Mouse (Mus musculus) layer of hippocampus, adult 18-20 months (tissue): Measurements from ENCODE around the gene Cdhr4. TPM values are rescaled to one million over a fixed set of nuclear protein-coding genes. Genes with fewer than 3 reads are reported as not detected.
A peak's percentile ranks its signal among the peaks of the same experiment; 100 is the strongest.
"Not testable (repeated sequence)": the region's sequence is repeated elsewhere in the genome, so short reads cannot be mapped to it uniquely, and the experiment has no call there.

Experiments
- DNase-seq, 2 experiments: peaks; one replicate each; pipeline ENCODE4 v3.0.0; 2022; ENCODE audit warnings: low spot score in 2 of 2
- total RNA-seq, 2 experiments: library from RNA; stranded (reverse); gene quantifications; 2 replicates each; pipeline ENCODE4 v1.2.3; 2021

Cdhr4 gene
- total RNA-seq, 2 experiments from 2014 or later, result 4.4 to 6.9 TPM

DNA sequence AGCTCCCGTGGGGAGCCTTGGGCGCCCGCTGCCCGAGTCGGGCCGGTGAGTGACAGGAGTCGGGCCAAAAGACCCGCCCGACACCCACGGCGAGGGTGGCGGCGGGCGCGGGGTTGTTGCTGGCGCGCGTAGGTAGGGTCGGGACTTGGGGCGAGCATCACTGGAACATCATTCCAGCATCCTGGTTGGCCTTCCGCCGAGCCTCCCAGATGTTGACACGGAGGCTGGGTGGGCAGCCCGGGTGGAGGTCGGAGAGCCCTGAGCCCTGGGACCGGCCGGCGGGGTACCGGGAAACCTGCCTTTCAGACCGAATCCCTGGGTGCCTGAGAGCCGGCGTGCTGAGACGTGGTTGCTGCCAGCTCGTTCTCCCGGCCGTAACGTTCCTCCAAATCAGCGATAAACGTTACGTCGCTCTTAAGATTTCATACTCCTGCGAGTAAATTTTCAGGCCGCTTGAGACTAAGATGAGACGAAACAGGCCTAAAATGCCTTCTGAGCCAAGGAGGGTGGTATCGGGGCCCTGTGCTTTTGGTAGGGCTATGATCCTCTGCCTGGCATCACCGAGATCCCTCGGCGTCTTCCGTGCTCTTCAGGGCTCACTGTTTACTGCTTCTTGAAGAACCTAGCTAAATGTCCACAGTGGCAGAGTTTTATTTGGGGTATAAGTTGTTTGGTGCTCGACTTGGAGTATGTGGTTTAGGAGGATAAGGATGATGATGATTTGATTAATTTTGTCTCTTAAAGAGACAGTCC, 10.7 kb downstream of the Cdhr4 start:
- DNase-seq, result no peak

DNA sequence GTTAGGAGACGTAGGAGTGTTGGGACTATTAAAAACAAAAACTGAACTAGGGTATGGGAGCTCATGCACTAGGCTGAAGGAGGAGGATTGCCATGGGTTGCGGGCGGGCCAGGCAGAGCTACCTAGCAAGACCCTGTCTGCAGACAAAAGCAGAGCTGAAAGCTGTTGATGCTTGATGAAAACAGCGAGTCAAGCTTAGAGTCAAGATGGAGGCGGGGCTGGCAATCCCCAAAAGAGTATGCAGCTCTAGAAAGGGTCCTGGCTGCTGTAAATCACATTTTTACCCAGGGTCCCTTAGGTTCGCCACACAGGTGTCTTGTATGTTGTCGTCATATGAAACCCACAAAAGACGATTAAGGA, 11.2 kb downstream of the Cdhr4 start:
- peak in 1 of 2 experiments; percentile 25 for DNase-seq

DNA sequence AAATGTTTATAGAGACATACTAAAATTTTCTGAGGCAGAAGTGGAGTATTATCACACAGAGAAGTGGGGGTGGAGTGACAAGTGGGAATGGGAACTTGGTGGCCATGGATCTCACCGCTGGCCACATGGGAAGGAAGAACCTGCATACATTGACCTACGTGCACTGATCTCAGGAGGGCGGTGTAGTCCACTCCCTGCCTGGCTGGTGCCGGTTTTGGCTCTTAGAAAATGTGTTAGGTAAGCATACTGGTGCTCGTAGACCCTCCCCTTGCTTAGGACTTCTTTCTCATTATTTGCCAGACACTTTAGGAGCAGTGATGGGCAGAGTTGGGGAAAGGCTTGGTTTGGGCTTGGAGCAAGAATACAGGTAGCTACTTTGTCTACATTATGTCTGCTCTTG, 15.7 kb downstream of the Cdhr4 start:
- no peak for DNase-seq

DNA sequence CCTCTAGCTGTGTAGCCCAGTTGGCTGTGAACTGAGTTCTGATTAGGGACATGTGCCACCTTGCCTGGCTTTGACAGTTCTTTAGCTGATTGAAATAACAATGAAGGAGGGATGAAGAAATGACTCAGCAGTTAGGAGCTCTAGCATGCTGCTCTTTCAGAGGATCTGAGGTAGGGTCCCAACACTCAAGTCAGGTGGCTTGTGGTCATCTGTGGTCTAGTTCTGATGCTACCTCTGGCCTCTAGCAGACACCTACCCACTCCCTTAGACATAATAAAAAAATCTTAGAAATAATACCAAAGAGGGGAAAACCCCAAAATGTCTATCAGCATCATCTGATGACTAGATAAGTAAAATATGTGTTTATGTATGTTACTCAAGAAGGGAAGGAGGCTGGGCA, 18.1 kb downstream of the Cdhr4 start:
- no peak for DNase-seq

DNA sequence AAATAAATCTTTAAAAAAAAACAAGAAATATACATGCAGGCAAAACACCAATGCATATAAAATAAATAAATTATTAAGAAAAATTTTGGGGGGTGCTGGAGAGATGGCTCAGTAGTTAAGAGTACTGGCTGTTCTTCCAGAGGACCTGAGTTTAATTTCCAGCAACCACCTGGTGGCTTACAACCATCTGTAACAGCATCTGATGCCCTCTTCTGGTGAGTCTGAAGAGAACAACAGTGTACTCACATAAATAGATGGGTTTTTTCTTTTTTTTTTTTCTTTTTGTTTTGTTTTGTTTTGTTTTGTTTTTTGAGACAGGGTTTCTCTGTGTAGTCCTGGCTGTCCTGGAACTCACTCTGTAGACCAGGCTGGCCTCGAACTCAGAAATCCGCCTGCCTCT, 21.3 kb downstream of the Cdhr4 start:
- DNase-seq, result not testable (repeated sequence)

DNA sequence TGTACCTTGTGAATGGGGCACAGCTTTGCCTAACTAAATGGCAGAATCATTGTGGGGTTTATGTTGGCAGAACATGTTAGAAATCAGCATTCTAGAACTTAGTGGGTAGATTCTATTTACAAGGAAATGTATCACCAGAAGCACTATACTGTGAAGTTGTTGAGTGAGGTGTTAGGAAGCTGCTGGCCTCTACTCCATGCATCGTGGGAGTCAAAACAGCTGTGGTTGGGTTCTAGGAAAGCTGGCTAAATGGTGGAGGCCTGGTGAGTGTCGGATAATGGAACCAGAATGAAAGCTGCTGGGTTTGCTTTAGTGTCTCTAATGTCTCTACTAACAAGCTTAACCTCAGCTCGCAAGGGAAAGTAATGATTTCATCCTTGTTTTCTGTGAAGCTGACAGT, 24.8 kb downstream of the Cdhr4 start:
- DNase-seq, result no peak

DNA sequence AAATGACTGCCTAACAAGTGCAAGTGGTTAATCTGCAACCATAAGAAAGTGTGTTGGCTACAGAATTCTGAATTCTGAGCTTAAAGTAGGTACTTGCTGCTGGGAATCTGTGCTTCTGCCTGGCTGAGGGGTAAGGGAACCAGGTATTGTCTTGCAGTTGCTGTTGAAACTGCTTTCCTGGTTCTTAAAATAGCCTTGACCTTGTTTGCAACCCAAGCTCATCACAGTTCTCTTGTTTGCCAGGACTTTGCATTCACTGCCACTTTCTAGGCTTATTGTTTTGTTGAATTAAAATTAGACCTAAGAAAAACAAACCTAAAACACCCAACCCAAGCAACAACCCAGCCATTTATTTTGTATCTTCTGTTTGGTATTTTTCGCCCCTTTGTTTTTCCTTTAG, 28.4 kb downstream of the Cdhr4 start:
- no peak for DNase-seq

DNA sequence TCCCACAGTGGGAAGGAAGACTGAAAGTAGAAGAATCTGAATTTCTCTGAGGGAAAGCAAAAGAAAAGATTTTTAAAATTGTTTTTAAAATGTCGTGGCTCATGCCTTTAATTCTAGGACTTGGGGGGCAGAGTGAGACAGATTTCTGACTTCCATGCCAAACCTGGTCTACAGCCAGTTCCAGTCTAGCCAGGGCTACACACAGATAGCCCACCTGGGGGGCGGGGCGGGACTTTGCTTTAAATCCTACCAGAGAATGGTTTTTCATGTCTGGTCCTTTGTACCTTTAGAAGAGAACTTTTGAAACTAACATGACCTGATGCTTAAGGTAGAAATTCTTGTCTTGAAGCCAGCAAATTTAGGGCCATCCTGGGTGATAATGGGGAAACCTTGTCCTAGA, 30.9 kb downstream of the Cdhr4 start:
- no peak for DNase-seq

DNA sequence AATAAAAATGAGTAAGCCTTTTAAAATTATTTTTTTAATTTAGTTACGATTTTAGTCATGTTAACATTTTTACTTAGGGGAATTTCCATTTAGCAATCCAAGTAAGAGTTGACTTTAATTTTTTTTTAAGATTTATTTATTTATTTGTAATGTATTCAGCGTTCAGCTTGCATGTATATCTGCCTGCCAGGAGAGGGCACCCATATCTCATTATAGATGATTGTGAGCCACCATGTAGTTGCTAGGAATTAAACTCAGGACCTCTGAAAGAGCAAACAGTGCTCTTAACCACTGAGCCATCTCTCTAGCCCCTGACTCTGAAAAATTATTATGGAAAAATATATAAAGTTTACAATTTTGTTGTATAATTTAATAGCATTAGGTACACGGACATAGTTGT, 34.3 kb downstream of the Cdhr4 start:
- no peak for DNase-seq

DNA sequence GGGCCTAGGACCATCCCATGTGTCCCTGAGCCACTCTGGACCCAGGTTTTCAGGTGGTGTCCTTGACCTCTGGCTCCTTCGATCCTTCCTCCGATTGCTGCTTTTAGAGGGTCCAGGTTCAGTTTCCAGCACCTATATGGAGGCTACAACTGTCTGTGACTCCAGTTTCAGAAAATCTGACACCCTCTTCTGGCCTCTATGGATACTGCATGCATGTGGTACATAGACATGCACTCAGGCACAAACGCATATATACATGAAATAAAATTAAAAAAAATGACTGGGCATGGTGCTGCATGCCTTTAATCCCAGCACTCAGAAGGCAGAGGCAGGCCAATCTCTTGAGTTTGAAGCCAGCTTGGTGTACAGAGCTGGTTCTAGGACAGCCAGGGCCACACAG, 35.6 kb downstream of the Cdhr4 start:
- DNase-seq, result no peak

DNA sequence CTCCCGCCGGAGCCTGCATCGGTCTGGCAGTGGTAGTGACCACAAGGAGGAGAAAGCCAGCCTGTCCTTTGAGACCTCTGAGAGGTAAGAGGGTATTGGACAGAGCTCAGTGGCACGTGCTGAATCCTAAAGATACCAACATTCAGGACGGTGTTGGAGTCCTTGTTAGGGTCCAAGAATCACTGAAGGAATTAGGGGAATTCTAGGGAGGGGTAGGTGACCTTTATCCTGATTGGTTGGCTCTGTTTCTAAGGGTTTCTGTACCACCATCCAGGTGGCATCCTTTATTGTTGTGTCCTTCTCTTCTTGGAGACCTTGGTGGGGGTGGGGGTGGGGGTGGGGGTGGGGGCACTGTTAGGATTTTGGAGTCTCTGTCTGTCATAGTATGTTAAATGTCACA, 39.8 kb downstream of the Cdhr4 start:
- DNase-seq, result no peak

DNA sequence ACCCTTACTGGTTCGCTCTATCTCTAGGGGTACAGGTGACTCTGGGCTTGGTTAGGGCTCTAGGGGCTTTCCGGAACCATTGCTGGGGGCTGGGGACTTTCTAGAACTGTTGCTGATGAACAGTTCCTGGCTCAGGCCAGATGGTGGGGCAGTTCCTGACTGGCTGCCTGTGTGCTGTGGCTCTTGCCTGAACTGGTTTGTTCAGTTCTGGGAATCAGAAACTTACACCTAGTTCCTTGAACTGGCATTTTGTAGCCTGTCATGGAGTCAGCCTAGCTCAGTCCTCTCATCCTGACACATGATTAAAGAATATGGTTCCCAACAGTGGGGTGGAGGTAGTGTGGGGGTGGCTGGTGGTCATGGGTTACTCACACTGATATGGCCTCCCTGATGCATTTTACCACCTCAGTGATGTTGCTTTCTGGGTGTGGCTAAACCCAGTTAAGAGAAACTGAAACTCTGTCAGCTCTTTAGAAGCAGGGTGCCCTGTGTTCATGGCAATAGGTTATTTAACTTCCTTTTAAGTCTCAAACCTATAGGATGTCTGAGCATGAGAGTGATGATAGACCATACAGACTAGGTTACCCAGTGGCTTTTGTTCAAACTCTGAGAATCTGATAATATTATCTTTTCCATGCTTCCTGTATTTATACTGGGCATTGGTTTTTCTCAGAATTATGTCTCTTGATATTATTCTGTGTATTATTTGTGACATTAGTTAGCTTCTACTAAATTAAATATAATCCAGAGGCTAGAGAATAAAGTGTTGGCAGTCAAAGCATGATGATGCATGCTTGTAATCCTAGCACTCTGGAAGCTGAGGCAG, 43.2 kb downstream of the Cdhr4 start:
- DNase-seq, result no peak

DNA sequence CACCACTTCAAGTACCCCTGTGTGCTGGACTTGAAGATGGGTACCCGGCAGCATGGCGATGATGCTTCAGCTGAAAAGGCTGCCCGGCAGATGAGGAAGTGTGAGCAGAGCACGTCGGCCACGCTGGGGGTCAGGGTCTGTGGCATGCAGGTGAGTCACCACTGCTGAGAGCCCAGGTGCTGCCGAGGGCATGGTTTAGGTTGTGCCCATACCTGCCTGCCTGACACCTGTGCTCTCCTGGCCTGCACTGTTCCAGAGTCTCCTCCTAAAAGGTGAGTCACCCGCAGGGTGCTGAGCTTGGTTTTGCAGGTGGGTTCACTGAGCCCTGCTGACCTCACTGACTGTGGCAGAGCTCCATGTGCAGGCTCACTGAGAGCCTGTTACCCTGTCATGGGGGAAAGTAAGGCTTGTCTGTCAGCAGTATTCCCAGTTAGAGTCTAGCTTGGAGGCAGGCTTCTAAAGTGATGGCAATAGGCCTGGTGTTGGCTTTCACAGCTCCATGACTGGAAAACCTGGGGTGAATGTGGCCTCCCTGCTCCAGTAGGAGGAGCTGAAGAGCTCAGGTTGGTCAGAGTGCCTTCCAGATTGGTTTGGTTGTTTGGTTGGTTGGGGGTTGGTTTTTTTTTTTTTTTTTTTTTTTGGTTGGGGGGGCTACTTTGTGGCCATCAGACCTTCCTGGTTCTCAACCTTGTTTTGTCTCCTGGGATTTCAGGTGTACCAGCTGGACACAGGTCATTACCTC, 52.6 kb downstream of the Cdhr4 start:
- DNase-seq, result no peak

DNA sequence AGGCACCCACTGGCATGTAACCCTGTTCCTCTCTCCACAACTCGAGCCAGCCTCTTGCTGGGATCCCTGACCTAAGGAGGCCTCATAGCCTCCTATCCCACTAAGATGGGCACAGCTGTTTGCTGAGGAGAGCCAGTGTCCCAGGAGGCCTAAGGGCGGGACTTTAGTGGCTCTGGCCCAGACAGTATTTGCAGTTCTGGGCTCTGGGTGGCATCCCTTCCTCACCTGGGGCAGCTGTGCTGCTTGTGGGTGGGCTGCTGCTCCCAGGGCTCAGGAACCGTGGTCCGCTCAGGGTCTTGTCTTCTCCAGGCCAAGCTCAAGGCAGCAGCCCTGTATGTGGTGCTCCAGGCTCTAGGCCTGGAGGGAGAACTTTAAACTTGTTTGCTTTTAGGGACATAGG, 54.3 kb downstream of the Cdhr4 start:
- DNase-seq, result no peak

DNA sequence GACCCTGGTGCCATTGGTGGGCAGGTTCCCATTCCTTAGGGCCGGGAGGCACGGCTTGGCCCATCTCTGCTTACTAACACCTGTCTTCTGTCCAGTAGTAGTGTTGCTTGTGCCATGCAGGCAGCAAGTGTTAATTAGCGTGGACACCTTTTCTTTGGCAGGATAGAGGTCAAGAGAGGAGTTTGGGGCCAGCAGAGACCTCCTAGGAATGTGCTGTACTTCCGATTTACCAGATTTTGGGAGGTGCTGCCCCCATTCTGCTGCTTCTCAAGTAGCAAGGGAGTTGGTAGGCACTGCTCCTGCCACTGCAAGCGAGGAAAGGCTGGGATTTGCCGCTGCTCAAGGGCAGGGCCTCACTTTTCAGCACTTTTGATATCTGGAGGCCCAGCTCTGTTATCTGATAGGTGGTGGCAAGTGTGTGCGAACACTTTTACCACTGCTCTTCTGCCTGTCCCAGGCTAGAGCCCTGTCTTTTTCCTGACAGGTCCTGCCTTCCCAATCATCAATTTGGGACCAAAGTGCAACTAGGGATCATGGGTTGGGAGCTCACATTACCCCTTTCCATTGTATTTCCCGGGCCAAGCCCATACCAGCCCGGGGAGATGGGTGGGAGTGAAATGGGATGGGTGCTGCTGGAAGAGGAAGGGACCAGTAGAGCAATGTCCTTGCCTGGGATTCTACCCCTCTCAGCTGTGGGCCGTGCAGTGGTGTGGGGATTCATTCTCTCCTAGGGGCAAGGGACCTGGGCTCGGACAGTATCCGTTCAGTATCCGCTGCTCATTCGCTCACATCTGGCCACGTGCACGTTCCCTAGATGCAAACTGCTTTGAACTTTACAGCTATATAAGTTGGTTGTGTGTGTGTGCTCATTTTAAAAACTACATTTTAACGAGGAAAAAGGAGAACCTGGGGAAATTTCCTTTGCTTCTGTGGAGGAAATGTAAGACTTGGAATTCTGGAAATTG, 55.6 kb downstream of the Cdhr4 start:
- DNase-seq, result no peak

DNA sequence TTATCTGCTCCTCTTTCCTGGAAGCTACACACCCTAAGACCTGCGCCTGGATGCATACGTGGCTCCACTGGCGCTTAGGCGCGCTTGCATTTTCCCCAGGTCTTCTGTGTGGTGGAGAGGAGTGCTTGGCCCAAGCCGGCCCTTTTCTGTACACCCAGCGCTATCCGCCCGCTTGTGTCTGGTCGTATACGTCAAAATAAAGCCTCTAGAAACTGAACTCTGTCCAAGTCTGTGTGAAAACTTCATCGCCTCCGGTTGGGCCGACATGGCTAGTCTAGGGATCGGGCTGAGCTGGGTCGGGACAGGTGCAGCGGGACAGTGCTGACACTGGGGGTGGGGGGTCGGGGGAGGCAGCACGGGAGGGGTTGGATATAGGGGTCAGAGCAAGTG, 56.3 kb downstream of the Cdhr4 start:
- no peak for DNase-seq

DNA sequence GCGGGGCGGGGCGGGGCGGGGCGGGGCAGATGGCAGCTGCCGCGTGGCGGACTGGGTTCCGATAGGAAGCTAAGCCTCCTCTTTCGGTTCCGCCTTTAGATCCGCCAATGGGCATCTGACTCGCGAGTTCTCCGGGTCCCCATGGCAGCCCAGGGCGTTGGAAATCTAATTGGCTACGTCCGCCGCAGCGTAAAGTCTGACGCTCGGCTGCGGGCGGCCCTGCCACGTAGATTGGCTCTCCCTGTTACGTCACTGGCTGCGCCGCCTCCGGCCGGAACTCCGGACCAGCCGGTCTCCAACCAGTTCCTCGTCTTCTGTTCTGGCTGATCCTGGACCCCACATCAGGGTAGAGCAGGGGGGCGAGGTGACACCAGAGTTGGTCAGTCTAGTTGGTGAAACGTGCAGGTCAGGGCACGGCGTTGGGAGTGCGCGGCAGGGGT, 56.7 kb downstream of the Cdhr4 start, which contains the start of gene Gmppb:
Gene Gmppb (plus strand): TSS at position 227 of the 440 bp plus-strand sequence.
- DNase-seq, result peak; percentile 96 to 98
